Mouse (Mus musculus) small intestine, adult 2 months (tissue): ENCODE data around the gene Tmem121b.

Experiments used
- CTCF ChIP-seq: fragments of 200-500 bp; IDR thresholded peaks from 2 replicates; pipeline ENCODE4 v1.5.1; 2012; ENCODE audit warnings: low read depth, mild to moderate bottlenecking, control low read depth, inconsistent platforms, low read length, moderate library complexity, mixed read lengths; ENCODE audit not compliant: insufficient replicate concordance, insufficient read length; ENCODE audit errors: extremely low read depth
- POLR2A ChIP-seq: fragments of 200-500 bp; IDR thresholded peaks from 2 replicates; pipeline ENCODE4 v1.6.1; 2012; ENCODE audit warnings: low read depth, mild to moderate bottlenecking, control low read depth, inconsistent platforms, low read length, moderate library complexity

DNA sequence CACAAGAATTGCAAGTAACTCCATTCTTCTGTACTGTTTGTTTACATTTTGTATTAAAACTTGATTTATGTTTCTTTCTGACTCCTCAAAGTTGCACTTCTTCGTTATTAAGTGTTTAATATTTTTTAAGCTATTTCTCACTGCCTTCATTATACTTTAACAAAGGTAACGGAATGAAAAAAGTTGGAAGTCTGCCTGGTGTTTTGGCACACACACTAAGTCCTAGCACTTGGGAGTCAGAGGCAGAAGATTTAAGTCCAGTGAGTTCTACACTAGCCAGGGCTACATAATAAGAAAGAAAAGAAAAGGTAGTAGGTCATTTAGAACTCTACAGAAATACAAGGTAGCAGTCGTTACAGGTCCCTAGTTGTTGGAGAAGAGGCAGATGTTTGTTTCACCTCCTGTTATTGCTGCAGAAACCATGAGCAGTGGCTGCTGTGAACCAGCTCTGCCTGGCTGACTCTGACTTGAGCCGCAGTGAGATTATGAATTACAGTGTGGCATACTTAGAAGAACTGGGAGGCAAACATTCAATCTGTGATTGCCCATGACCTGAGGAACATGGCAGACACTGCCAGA lies 51.3 kb downstream of the Tmem121b start:
- no peak for TF ChIP-seq CTCF
- no peak for TF ChIP-seq POLR2A
